Mouse (Mus musculus) testis, adult 2 months (tissue): Measurements from ENCODE around the gene Gm5447.

Experiments
- CTCF ChIP-seq: fragments of 200-500 bp; IDR thresholded peaks from 2 replicates; pipeline ENCODE4 v1.5.1; 2012; ENCODE audit warnings: low read depth, mild to moderate bottlenecking, inconsistent platforms, low read length, moderate library complexity; ENCODE audit not compliant: control insufficient read depth, insufficient read depth, insufficient replicate concordance
- POLR2A ChIP-seq: fragments of 200-500 bp; IDR thresholded peaks from 2 replicates; pipeline ENCODE4 v1.6.1; 2012; ENCODE audit warnings: low read depth, mild to moderate bottlenecking, inconsistent platforms, low read length, moderate library complexity; ENCODE audit not compliant: control insufficient read depth

GRCm38 (mm10) chr13:30978224-30978623, 4.2 kb downstream of the Gm5447 start:
- TF ChIP-seq POLR2A (no peak), CTCF (no peak)
